Mouse (Mus musculus) heart, embryonic 10.5 days (tissue): Measurements from ENCODE around the gene Ccdc12. TPM values are rescaled to one million over a fixed set of nuclear protein-coding genes. Genes with fewer than 3 reads are reported as not detected.

Experiments
- DNase-seq: peaks from one replicate; pipeline ENCODE4 v3.0.0-alpha.2; 2017; ENCODE audit warnings: low spot score
- H3K27ac ChIP-seq: fragments of 300-500 bp; sonication (generic); 2 replicates; pipeline ENCODE4 v1.5.1; 2016; ENCODE audit warnings: mild to moderate bottlenecking
- H3K27me3 ChIP-seq: fragments of 300-500 bp; sonication (generic); 2 replicates; pipeline ENCODE4 v1.6.1; 2016; ENCODE audit warnings: mild to moderate bottlenecking; ENCODE audit not compliant: poor library complexity, insufficient read depth, severe bottlenecking
- H3K36me3 ChIP-seq: fragments of 300-500 bp; sonication (generic); 2 replicates; pipeline ENCODE4 v1.6.1; 2016; ENCODE audit warnings: mild to moderate bottlenecking, moderate library complexity
- H3K4me1 ChIP-seq: fragments of 300-500 bp; sonication (generic); 2 replicates; pipeline ENCODE4 v1.6.1; 2016; ENCODE audit warnings: mild to moderate bottlenecking
- H3K4me3 ChIP-seq: fragments of 300-500 bp; sonication (generic); 2 replicates; pipeline ENCODE4 v1.5.1; 2016; ENCODE audit warnings: mild to moderate bottlenecking, moderate library complexity
- H3K9me3 ChIP-seq: fragments of 300-500 bp; sonication (generic); 2 replicates; pipeline ENCODE4 v1.6.1; 2016; ENCODE audit warnings: mild to moderate bottlenecking, moderate library complexity
- WGBS: fragments of 180-500 bp; shearing (Covaris S2); methylation state at CpG from one replicate; pipeline ENCODE4 v1.1.7; 2016; 5-methylcytosine and 5-hydroxymethylcytosine counted together
- polyA plus RNA-seq: library from polyadenylated mRNA; unstranded; fragments of >200 nt; fragmentation: Nextera tagmentation; extraction: Ambion mirVana; gene quantifications from 2 replicates; pipeline ENCODE4 v1.2.1, GENCODE M21; 2016

Gene Ccdc12
- polyA plus RNA-seq, 1 experiment from 2014 or later, result 189 TPM

GRCm38 (mm10) chr9:110652963-110653654 is 3.2 kb upstream of the Ccdc12 start:
- peaks cover 63% of the 10 kb centered on the region for H3K4me1 ChIP-seq
- peaks cover 30% of the 10 kb centered on the region for H3K27me3 ChIP-seq
- H3K9me3 ChIP-seq, result no peaks in the 10 kb centered on the region
- H3K27ac ChIP-seq, result peak overlapping the region; percentile 90
- DNase-seq, result no peak
- 20% methylated on average over 14 of the region's 14 CpGs for WGBS
- peak overlapping the region; percentile 84 for H3K4me3 ChIP-seq
- H3K36me3 ChIP-seq, result no peaks in the 10 kb centered on the region

GRCm38 (mm10) chr9:110653655-110654461 is 2.4 kb upstream of the Ccdc12 start, which contains the start of gene Nbeal2:
TSS of gene Nbeal2 (minus strand) at chr9:110654161.
- Histone ChIP-seq H3K4me3 (peak within 1 kb of the TSS; percentile 84), H3K4me1 (peaks cover 58% of the 10 kb centered on the region), H3K36me3 (no peaks in the 10 kb centered on the region), H3K27ac (peak within 1 kb of the TSS; percentile 90), H3K27me3 (peaks cover 30% of the 10 kb centered on the region), H3K9me3 (no peaks in the 10 kb centered on the region)
- WGBS, result under 1% methylated on average over 73 of the region's 75 CpGs
- peak; percentile 98 for DNase-seq

- no peaks in the 10 kb centered on the region for H3K9me3 ChIP-seq
- WGBS, result 80% methylated on average over 19 of the region's 19 CpGs
- DNase-seq, result no peak
- peak overlapping the region; percentile 90 for H3K27ac ChIP-seq
- peaks cover 7% of the 10 kb centered on the region; the same call in 1 of the 2 replicates for H3K36me3 ChIP-seq
- peak overlapping the region; percentile 84 for H3K4me3 ChIP-seq
- peaks cover 58% of the 10 kb centered on the region for H3K4me1 ChIP-seq
- H3K27me3 ChIP-seq, result peaks cover 30% of the 10 kb centered on the region
These were observed 1.3 kb upstream of the Ccdc12 start for GRCm38 (mm10) chr9:110654726-110655650.

- no peak for DNase-seq
- no peaks in the 10 kb centered on the region for H3K9me3 ChIP-seq
- H3K36me3 ChIP-seq, result peaks cover 9% of the 10 kb centered on the region; the same call in 1 of the 2 replicates
- H3K4me1 ChIP-seq, result peaks cover 58% of the 10 kb centered on the region
- peaks cover 30% of the 10 kb centered on the region for H3K27me3 ChIP-seq
- WGBS, result 83% methylated on average over 10 of the region's 10 CpGs
- H3K27ac ChIP-seq, result peak overlapping the region; percentile 97
- H3K4me3 ChIP-seq, result peak overlapping the region; percentile 81
These were observed 674 bp upstream of the Ccdc12 start for GRCm38 (mm10) chr9:110655651-110656007.

- peak overlapping the region; percentile 97 for H3K27ac ChIP-seq
- peaks cover 12% of the 10 kb centered on the region; the same call in 1 of the 2 replicates for H3K36me3 ChIP-seq
- H3K9me3 ChIP-seq, result no peaks in the 10 kb centered on the region
- DNase-seq, result no peak
- peaks cover 11% of the 10 kb centered on the region for H3K27me3 ChIP-seq
- WGBS, result 76% methylated on average over 13 of the region's 13 CpGs
- peak overlapping the region; percentile 81 for H3K4me3 ChIP-seq
- H3K4me1 ChIP-seq, result peaks cover 58% of the 10 kb centered on the region
These were observed 1.3 kb downstream of the Ccdc12 start for GRCm38 (mm10) chr9:110657474-110658078.

GRCm38 (mm10) chr9:110659521-110659920 is 3.2 kb downstream of the Ccdc12 start:
- DNase-seq, result no peak
- Histone ChIP-seq H3K27ac (no peak overlapping the region), H3K4me3 (no peak overlapping the region), H3K27me3 (no peaks in the 10 kb centered on the region), H3K36me3 (peaks cover 12% of the 10 kb centered on the region; the same call in 1 of the 2 replicates), H3K4me1 (peaks cover 44% of the 10 kb centered on the region), H3K9me3 (no peaks in the 10 kb centered on the region)
- 88% methylated on average over 12 of the region's 12 CpGs for whole genome bisulfite sequencing

GRCm38 (mm10) chr9:110660208-110660607 is 3.9 kb downstream of the Ccdc12 start:
- no peaks in the 10 kb centered on the region for H3K9me3 ChIP-seq
- no peaks in the 10 kb centered on the region for H3K27me3 ChIP-seq
- H3K36me3 ChIP-seq, result peaks cover 12% of the 10 kb centered on the region; the same call in 1 of the 2 replicates
- peaks cover 43% of the 10 kb centered on the region for H3K4me1 ChIP-seq
- WGBS, result 83% methylated on average over 2 of the region's 2 CpGs
- no peak overlapping the region for H3K4me3 ChIP-seq
- H3K27ac ChIP-seq, result no peak overlapping the region
- DNase-seq, result no peak

- peaks cover 12% of the 10 kb centered on the region; the same call in 1 of the 2 replicates for H3K36me3 ChIP-seq
- H3K4me1 ChIP-seq, result peaks cover 40% of the 10 kb centered on the region
- DNase-seq, result no peak
- no peak overlapping the region for H3K4me3 ChIP-seq
- no peaks in the 10 kb centered on the region for H3K27me3 ChIP-seq
- no peak overlapping the region for H3K27ac ChIP-seq
- 56% methylated on average over 7 of the region's 7 CpGs for WGBS
- H3K9me3 ChIP-seq, result no peaks in the 10 kb centered on the region
These were observed 4.7 kb downstream of the Ccdc12 start for GRCm38 (mm10) chr9:110660856-110661612.

GRCm38 (mm10) chr9:110662844-110663243 is 6.5 kb downstream of the Ccdc12 start:
- Histone ChIP-seq H3K4me3 (no peak overlapping the region), H3K27ac (no peak overlapping the region), H3K4me1 (peaks cover 55% of the 10 kb centered on the region), H3K9me3 (no peaks in the 10 kb centered on the region), H3K27me3 (no peaks in the 10 kb centered on the region), H3K36me3 (peaks cover 12% of the 10 kb centered on the region; the same call in 1 of the 2 replicates)
- 80% methylated on average over 1 of the region's 1 CpGs for WGBS
- no peak for DNase-seq

GRCm38 (mm10) chr9:110665912-110666311 is 9.6 kb downstream of the Ccdc12 start:
- Histone ChIP-seq H3K4me1 (peaks cover 75% of the 10 kb centered on the region), H3K36me3 (0 out of 2 replicates have a peak, but pooled peaks cover 2% of the 10 kb centered on the region), H3K9me3 (no peaks in the 10 kb centered on the region), H3K4me3 (peak overlapping the region; percentile 38), H3K27ac (peak overlapping the region; percentile 82), H3K27me3 (no peaks in the 10 kb centered on the region)
- peak; percentile 93 for DNase-seq
- WGBS, result 16% methylated on average over 4 of the region's 4 CpGs

- Histone ChIP-seq H3K36me3 (0 out of 2 replicates have a peak, but pooled peaks cover 2% of the 10 kb centered on the region), H3K4me1 (peaks cover 75% of the 10 kb centered on the region), H3K27me3 (no peaks in the 10 kb centered on the region), H3K4me3 (peak overlapping the region; percentile 38), H3K9me3 (no peaks in the 10 kb centered on the region), H3K27ac (peak overlapping the region; percentile 82)
- 33% methylated on average over 8 of the region's 8 CpGs for WGBS
- no peak for DNase-seq
These were observed 10.1 kb downstream of the Ccdc12 start for GRCm38 (mm10) chr9:110666374-110666773.
